Mouse (Mus musculus): ENCODE measurements around the gene Cux2. TPM values are rescaled to one million over a fixed set of nuclear protein-coding genes. Genes with fewer than 3 reads are reported as not detected.

The Cux2 gene
- polyA plus RNA-seq, 1 experiment from 2014 or later: 23.8 TPM

- Histone ChIP-seq H3K4me1 (replicated peaks) (peaks cover 39% of the 10 kb centered on the region), H3K27me3 (no peaks in the 10 kb centered on the region), H3K9me3 (no peaks in the 10 kb centered on the region)
Observed at GRCm38 (mm10) chr5:121955806-121956205, 94.1 kb downstream of the Cux2 start.

GRCm38 (mm10) chr5:121950175-121950574 lies 99.7 kb downstream of the Cux2 start:
- ATAC-seq: no peak
- peak overlapping the region; percentile 91; the same call in 1 of the 2 replicates for H3K27ac ChIP-seq
- 82% methylated on average over 2 of the region's 2 CpGs for WGBS

More at GRCm38 (mm10) chr5:121955806-121956205, 94.1 kb downstream of the Cux2 start:
- Histone ChIP-seq H3K4me2 (replicated peaks) (no peak overlapping the region), H3K27ac (no peak overlapping the region), H3K4me3 (replicated peaks) (no peak overlapping the region), H3K9ac (replicated peaks) (no peak overlapping the region), H3K36me3 (no peaks in the 10 kb centered on the region)
- ATAC-seq: no peak
- whole genome bisulfite sequencing: 91% methylated on average over 5 of the region's 5 CpGs

DNA sequence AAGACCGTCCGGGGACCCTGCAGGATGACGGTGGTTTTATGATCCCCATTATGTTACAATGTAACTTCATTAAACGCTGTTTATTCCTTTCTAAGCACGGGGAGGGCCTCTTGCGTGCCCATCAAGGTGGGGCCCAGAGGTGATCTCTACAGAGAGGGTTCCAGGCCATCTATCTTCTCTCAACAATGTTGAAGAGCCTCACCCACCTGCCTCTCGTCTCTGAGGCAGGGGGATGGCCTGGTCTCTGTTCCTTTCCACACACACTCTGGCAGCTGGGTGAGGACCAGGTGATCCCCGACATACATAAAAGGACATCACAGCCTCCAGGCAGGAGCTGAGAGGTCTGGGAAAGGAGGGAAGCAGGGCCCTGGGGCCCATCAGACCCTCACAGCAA lies 100.9 kb downstream of the Cux2 start:
- H3K27me3 ChIP-seq: no peaks in the 10 kb centered on the region
- peak overlapping the region; percentile 63 for H3K9ac ChIP-seq (replicated peaks)
- no peaks in the 10 kb centered on the region for H3K36me3 ChIP-seq
- H3K9me3 ChIP-seq: no peaks in the 10 kb centered on the region
- H3K4me2 ChIP-seq (replicated peaks): peak overlapping the region; percentile 61
- peak; percentile 34; the same call in 1 of the 2 replicates for ATAC-seq
- H3K4me3 ChIP-seq (replicated peaks): peak overlapping the region; percentile 30
- WGBS: 17% methylated on average over 8 of the region's 8 CpGs
- peak overlapping the region; percentile 91 for H3K27ac ChIP-seq
- H3K4me1 ChIP-seq (replicated peaks): peaks cover 42% of the 10 kb centered on the region

More at GRCm38 (mm10) chr5:121950175-121950574, 99.7 kb downstream of the Cux2 start:
- no peaks in the 10 kb centered on the region for H3K27me3 ChIP-seq
- no peak overlapping the region for H3K9ac ChIP-seq (replicated peaks)
- no peaks in the 10 kb centered on the region for H3K36me3 ChIP-seq
- peaks cover 49% of the 10 kb centered on the region for H3K4me1 ChIP-seq (replicated peaks)
- H3K9me3 ChIP-seq: no peaks in the 10 kb centered on the region
- no peak overlapping the region for H3K4me2 ChIP-seq (replicated peaks)
- H3K4me3 ChIP-seq (replicated peaks): no peak overlapping the region

DNA sequence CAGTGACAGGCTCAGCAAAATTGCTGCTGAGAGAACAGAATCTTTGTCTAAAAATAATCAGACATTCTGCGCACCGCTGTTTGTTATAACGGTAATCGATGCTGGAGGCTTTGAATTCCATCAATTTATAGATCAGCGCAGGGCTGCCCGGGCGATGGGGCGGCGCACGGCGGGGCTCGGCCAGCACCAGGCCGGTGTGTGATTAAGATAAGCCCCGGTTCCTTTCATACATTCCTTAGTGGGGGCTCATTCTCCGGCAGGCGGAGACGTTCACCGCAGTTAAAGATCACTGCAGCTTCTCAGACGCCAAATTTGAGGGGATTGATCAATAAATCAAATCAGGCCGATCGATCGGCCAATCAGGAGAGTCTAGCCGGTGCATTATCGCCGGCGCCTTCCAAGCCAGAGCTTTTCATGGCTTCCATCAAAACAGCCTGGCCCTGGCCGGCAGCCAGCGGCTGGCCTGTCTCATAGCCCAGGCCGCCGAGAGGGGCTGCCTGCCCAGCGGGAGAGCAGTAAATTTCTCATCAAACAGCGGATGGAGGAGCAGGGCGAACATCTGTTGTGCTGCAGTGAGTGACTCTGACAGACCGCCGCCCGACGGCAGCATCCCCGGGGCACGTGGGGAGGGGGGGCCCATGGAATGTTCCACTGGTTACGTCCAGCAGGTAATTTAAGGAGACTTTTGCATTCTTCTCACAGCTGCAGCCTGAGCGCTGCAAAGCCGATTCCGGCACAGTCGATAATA lies 101.4 kb downstream of the Cux2 start:
- H3K4me3 ChIP-seq (replicated peaks): peak overlapping the region; percentile 30
- H3K4me1 ChIP-seq (replicated peaks): peaks cover 42% of the 10 kb centered on the region
- no peaks in the 10 kb centered on the region for H3K27me3 ChIP-seq
- WGBS: 2% methylated on average over 44 of the region's 44 CpGs
- peak overlapping the region; percentile 63 for H3K9ac ChIP-seq (replicated peaks)
- ATAC-seq: peak; percentile 89
- peak overlapping the region; percentile 91 for H3K27ac ChIP-seq
- H3K9me3 ChIP-seq: no peaks in the 10 kb centered on the region
- peak overlapping the region; percentile 61 for H3K4me2 ChIP-seq (replicated peaks)
- H3K36me3 ChIP-seq: no peaks in the 10 kb centered on the region

DNA sequence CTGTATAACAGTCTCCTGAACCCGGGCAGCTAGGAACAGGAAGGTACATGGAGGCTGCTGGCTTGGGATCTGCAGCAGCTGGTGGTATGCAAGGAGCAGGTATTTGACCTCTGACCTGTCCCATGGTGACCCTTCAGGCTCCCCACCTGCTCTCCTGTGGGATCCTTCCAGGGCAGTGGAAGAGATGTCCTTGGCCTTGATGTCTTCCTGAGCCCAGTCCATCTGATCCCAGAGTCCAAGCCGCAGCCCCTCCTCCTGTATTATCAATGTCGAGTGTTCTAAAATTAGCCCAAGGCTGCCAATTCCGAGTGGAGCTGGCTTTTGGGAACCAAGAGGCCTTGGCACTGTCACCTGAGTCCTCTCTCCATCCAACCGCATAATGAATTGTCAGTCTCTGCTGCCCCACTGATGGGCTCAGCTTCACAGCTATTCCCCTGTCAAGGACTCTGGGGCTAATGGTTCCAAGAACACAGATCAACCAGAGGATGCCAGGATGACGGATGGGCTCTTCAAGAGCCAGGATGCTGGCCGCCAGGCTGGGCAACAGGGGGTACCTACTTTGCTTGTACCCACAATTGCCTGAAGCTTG lies 103.2 kb downstream of the Cux2 start:
- Histone ChIP-seq H3K4me2 (replicated peaks) (no peak overlapping the region), H3K9me3 (no peaks in the 10 kb centered on the region), H3K4me1 (replicated peaks) (peaks cover 42% of the 10 kb centered on the region), H3K9ac (replicated peaks) (no peak overlapping the region), H3K27ac (peak overlapping the region; percentile 22; the same call in 1 of the 2 replicates), H3K36me3 (no peaks in the 10 kb centered on the region), H3K27me3 (no peaks in the 10 kb centered on the region), H3K4me3 (replicated peaks) (no peak overlapping the region)
- no peak for ATAC-seq
- WGBS: 81% methylated on average over 7 of the region's 7 CpGs

- Histone ChIP-seq H3K27ac (no peak overlapping the region), H3K4me2 (replicated peaks) (no peak overlapping the region), H3K4me3 (replicated peaks) (no peak overlapping the region), H3K36me3 (no peaks in the 10 kb centered on the region), H3K9me3 (no peaks in the 10 kb centered on the region), H3K9ac (replicated peaks) (no peak overlapping the region), H3K4me1 (replicated peaks) (peaks cover 44% of the 10 kb centered on the region), H3K27me3 (no peaks in the 10 kb centered on the region)
- 53% methylated on average over 6 of the region's 6 CpGs for WGBS
- ATAC-seq: no peak
Observed at GRCm38 (mm10) chr5:121945819-121946218, 104.1 kb downstream of the Cux2 start.

- 91% methylated on average over 16 of the region's 16 CpGs for WGBS
- peaks cover 41% of the 10 kb centered on the region for H3K4me1 ChIP-seq (replicated peaks)
- no peak overlapping the region for H3K9ac ChIP-seq (replicated peaks)
Observed at GRCm38 (mm10) chr5:121944021-121944790, 105.7 kb downstream of the Cux2 start.

GRCm38 (mm10) chr5:121943472-121943871 lies 106.4 kb downstream of the Cux2 start:
- ATAC-seq: no peak
- Histone ChIP-seq H3K4me3 (replicated peaks) (no peak overlapping the region), H3K27me3 (no peaks in the 10 kb centered on the region), H3K4me2 (replicated peaks) (no peak overlapping the region), H3K9ac (replicated peaks) (no peak overlapping the region), H3K9me3 (no peaks in the 10 kb centered on the region), H3K36me3 (no peaks in the 10 kb centered on the region), H3K4me1 (replicated peaks) (peaks cover 41% of the 10 kb centered on the region), H3K27ac (no peak overlapping the region)
- 66% methylated on average over 7 of the region's 7 CpGs for WGBS

More at GRCm38 (mm10) chr5:121944021-121944790, 105.7 kb downstream of the Cux2 start:
- H3K9me3 ChIP-seq: no peaks in the 10 kb centered on the region
- no peak overlapping the region for H3K4me2 ChIP-seq (replicated peaks)
- H3K36me3 ChIP-seq: no peaks in the 10 kb centered on the region
- no peaks in the 10 kb centered on the region for H3K27me3 ChIP-seq
- no peak overlapping the region for H3K4me3 ChIP-seq (replicated peaks)
- ATAC-seq: no peak
- no peak overlapping the region for H3K27ac ChIP-seq

- H3K9ac ChIP-seq (replicated peaks): peak overlapping the region; percentile 44
- 8% methylated on average over 18 of the region's 18 CpGs for WGBS
- H3K27ac ChIP-seq: peak overlapping the region; percentile 70
- no peaks in the 10 kb centered on the region for H3K36me3 ChIP-seq
- H3K27me3 ChIP-seq: no peaks in the 10 kb centered on the region
- no peaks in the 10 kb centered on the region for H3K9me3 ChIP-seq
- H3K4me2 ChIP-seq (replicated peaks): peak overlapping the region; percentile 14; the same call in 1 of the 2 replicates
- peaks cover 54% of the 10 kb centered on the region for H3K4me1 ChIP-seq (replicated peaks)
- no peak overlapping the region for H3K4me3 ChIP-seq (replicated peaks)
- ATAC-seq: peak; percentile 73
Observed at GRCm38 (mm10) chr5:121938065-121938849, 111.6 kb downstream of the Cux2 start.

DNA sequence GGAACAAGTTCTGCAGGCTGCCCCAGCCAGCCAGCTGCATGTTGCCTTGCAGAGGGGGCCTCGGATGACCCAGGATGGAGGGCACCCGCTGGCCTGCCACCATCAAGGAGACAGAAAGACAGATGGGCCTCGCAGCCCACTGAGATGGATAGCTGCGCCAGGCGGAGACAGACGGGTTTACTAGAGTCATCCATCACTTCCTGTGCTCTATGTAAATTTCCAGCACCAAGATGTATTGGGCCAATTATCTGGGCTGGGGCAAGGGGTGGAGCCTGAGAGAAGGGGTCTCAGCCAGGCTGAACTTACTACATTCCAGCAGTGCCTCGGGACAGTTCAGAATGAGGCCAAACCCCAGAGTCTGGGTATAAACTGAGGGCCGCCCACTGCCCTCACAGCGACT lies 119.6 kb downstream of the Cux2 start:
- H3K4me1 ChIP-seq (replicated peaks): peaks cover 61% of the 10 kb centered on the region
- H3K4me3 ChIP-seq (replicated peaks): no peak overlapping the region
- H3K9ac ChIP-seq (replicated peaks): no peak overlapping the region
- H3K9me3 ChIP-seq: no peaks in the 10 kb centered on the region
- H3K36me3 ChIP-seq: no peaks in the 10 kb centered on the region
- no peak overlapping the region for H3K27ac ChIP-seq
- WGBS: 81% methylated on average over 9 of the region's 9 CpGs
- ATAC-seq: no peak
- H3K27me3 ChIP-seq: peaks cover 6% of the 10 kb centered on the region
- H3K4me2 ChIP-seq (replicated peaks): no peak overlapping the region

DNA sequence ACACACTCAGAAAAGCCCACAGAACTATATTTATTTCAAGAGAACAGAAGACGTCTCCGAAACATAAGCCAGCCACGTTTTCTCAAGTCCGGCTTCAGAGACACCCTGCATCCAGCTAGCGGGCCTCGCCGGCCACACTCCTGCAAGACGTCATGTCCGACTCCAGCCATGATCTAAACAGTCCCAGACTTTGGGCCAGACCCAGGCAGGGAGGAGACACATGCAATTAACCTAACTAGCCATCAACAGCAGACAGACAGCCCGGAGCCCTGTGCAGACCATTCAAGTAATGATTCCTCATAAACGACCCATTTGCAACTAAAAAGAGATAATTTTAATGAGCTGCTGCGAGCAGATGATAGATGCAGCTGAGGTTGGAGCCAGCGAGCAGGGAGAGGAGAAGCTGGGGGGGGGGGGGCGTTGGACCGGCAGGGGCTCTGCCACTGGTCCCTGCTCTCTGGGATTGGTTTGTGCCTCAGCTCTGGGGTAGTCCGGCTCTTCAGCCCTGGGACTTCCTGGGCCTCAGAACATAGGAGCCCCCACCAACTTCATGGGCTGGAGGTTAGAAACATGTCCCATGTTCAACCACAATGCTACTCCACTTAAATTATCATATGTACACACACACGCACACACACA lies 121.4 kb downstream of the Cux2 start:
- Histone ChIP-seq H3K9ac (replicated peaks) (no peak overlapping the region), H3K4me3 (replicated peaks) (no peak overlapping the region), H3K27ac (peak overlapping the region; percentile 62), H3K4me1 (replicated peaks) (peaks cover 66% of the 10 kb centered on the region), H3K27me3 (peaks cover 14% of the 10 kb centered on the region), H3K4me2 (replicated peaks) (no peak overlapping the region), H3K9me3 (no peaks in the 10 kb centered on the region), H3K36me3 (no peaks in the 10 kb centered on the region)
- peak; percentile 53 for ATAC-seq
- WGBS: 45% methylated on average over 15 of the region's 17 CpGs

Measured in midbrain, embryonic 13.5 days (tissue).